Mouse (Mus musculus) small intestine, adult 2 months (tissue): ENCODE data around the gene Arhgef3.

Source experiments
- CTCF ChIP-seq: fragments of 200-500 bp; IDR thresholded peaks from 2 replicates; pipeline ENCODE4 v1.5.1; 2012; ENCODE audit warnings: low read depth, mild to moderate bottlenecking, control low read depth, inconsistent platforms, low read length, moderate library complexity, mixed read lengths; ENCODE audit not compliant: insufficient replicate concordance, insufficient read length; ENCODE audit errors: extremely low read depth
- POLR2A ChIP-seq: fragments of 200-500 bp; IDR thresholded peaks from 2 replicates; pipeline ENCODE4 v1.6.1; 2012; ENCODE audit warnings: low read depth, mild to moderate bottlenecking, control low read depth, inconsistent platforms, low read length, moderate library complexity

DNA sequence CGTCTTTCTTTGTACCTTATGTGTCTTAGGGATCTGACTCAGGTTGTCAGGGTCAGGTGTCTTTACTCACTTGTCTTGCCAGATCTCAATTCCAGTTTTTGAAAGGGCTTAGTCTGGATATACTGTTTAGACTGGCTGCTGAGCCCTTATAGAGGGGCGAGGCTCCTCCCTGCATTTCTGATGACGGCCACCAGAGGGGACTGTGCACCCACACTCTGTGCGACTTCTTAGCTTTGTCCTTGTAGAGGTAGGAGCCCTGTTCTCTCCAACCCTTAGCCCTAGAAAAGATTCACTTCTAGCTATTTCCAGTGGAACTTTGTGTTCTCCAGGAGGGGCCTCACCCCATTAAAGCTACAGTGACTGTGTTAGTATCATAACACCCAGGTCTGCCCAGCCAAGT is 72.3 kb downstream of the Arhgef3 start:
- TF ChIP-seq POLR2A (no peak), CTCF (peak; percentile 88)
